Comparison of ENCODE assay signal across 19 mouse cellular contexts in the genomic region with DNA sequence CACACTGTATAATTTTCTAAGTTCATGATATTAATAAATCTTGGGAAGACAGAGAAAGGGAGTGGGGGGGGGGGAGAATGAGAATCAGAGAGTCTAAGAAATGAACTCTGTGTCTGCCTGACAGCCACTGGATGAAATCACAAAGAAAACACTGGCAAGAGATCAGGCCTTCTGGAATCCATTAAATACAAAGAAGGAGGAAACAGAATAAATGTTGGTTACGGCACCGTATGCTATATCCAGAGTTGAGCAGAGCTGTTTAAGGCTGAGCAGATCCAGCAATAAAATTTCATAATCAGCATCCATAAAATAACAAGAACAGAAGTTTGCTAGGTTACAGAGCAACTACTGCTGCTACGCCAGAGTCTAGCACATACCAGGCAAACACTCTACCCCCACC.
DNase-seq lines count a peak whose midpoint lies in the region; ATAC-seq lines count a peak whose summit lies in the region.
"Had no signal": no experiment of that assay in that cellular context is flagged by ENCODE, and none has a peak within 500 bp of the region (broad histone marks: within the 10 kb centered on the region; RNA-seq: fewer than 3 reads in every experiment).

No protein-coding gene starts in this region.

- 52% methylated on average over 3 of the region's 3 CpGs for WGBS in heart, embryonic 13.5 days
- 69% methylated on average over 3 of the region's 3 CpGs for WGBS in heart, embryonic 10.5 days

- no peak for ATAC-seq in heart, embryonic 13.5 days (ENCODE audit: extremely low read depth, insufficient number of reproducible peaks, low FRiP score, low TSS enrichment)
- ATAC-seq: forebrain, embryonic 16.5 days; liver, embryonic 12.5 days had no signal

- H3K9me3 ChIP-seq in heart, embryonic 13.5 days, result no peaks in the 10 kb centered on the region
- H3K9me3 ChIP-seq in heart, embryonic 10.5 days, result no peaks in the 10 kb centered on the region
- H3K9me3 ChIP-seq: hindbrain, embryonic 13.5 days; liver, embryonic 12.5 days had no signal

- H3K27ac ChIP-seq in heart, embryonic 13.5 days (replicated peaks), result 0 out of 2 replicates have a peak overlapping the region, but pooled peaks have one; percentile 36
- H3K27ac ChIP-seq in heart, embryonic 10.5 days, result no peak overlapping the region
- H3K27ac ChIP-seq: hindbrain, embryonic 13.5 days; liver, embryonic 12.5 days had no signal

- no peaks in the 10 kb centered on the region for H3K36me3 ChIP-seq in heart, embryonic 13.5 days
- no peaks in the 10 kb centered on the region for H3K36me3 ChIP-seq in heart, embryonic 10.5 days
- H3K36me3 ChIP-seq: hindbrain, embryonic 13.5 days; liver, embryonic 12.5 days had no signal

- no peak overlapping the region for H3K9ac ChIP-seq in heart, embryonic 13.5 days
- H3K9ac ChIP-seq: hindbrain, embryonic 13.5 days; liver, embryonic 12.5 days had no signal

- H3K4me1 ChIP-seq in heart, embryonic 13.5 days, result no peaks in the 10 kb centered on the region
- H3K4me1 ChIP-seq in heart, embryonic 10.5 days, result no peaks in the 10 kb centered on the region
- H3K4me1 ChIP-seq: hindbrain, embryonic 13.5 days; liver, embryonic 12.5 days had no signal

- no peak overlapping the region for H3K4me2 ChIP-seq in heart, embryonic 13.5 days
- H3K4me2 ChIP-seq: heart, embryonic 11.5 days; hindbrain, embryonic 13.5 days; liver, embryonic 12.5 days had no signal

- DNase-seq in heart, embryonic 10.5 days (ENCODE audit: low spot score), result no peak
- DNase-seq in layer of hippocampus, adult 11-12 months (ENCODE audit: low spot score), result peak; percentile 6
- no peak for DNase-seq in layer of hippocampus, postnatal 25 days (ENCODE audit: extremely low spot score in 1 of 2, low spot score in 1 of 2)
- peak; percentile 75 for DNase-seq in NIH3T3 (ENCODE audit: low read depth)
- DNase-seq in forelimb bud, embryonic 11.5 days (ENCODE audit: low read depth, low spot score), result peak; percentile 5
- no peak for DNase-seq in liver
- DNase-seq in adrenal gland, postnatal 25 days, result no peak
- DNase-seq: adrenal gland, adult 8-10 months; B cell, adult 2 months; cerebellum, adult 9-11 months; gastrocnemius, postnatal 10 days; kidney, postnatal 14 days; retina, postnatal 1 day; thymus, postnatal 4 days had no signal

- H3K4me3 ChIP-seq in heart, embryonic 13.5 days, result no peak overlapping the region
- no peak overlapping the region for H3K4me3 ChIP-seq in heart, embryonic 10.5 days
- H3K4me3 ChIP-seq: hindbrain, embryonic 13.5 days; liver, embryonic 12.5 days had no signal

- H3K27me3 ChIP-seq in heart, embryonic 13.5 days (replicated peaks), result no peaks in the 10 kb centered on the region
- H3K27me3 ChIP-seq in heart, embryonic 10.5 days (ENCODE audit: insufficient read depth, poor library complexity, severe bottlenecking), result no peaks in the 10 kb centered on the region
- H3K27me3 ChIP-seq: hindbrain, embryonic 13.5 days; liver, embryonic 12.5 days had no signal

Comparison
In these comparisons a context has a peak if more than half of its experiments do, and no peak if none do; other contexts are left out.
1. DNase-seq: peak in layer of hippocampus, adult 11-12 months (single experiment), NIH3T3 (single experiment) and forelimb bud, embryonic 11.5 days (single experiment); none in heart, embryonic 10.5 days (single experiment), layer of hippocampus, postnatal 25 days (0 of 2), liver (single experiment) and adrenal gland, postnatal 25 days (single experiment).